Comparison of ENCODE assay signal across 17 mouse cellular contexts in the genomic region with DNA sequence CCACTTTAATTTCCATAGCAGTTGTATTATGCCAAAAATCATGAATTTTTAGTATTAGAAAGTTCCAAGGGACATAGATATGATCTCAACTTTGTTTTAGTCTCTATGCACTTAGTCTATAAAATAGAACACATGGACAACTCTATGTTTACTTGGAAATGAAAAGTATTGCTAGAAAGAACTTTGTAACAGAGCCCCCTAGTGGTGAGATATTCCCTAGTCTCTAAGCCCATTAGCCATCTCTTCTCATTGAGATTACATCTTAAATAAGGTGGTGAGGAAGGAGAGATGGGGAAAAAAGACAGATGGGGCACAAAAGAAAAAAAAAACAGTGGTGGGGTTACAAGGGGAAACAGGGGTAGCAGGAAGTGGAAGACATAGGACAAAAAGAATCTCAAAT. TPM values are rescaled to one million over a fixed set of nuclear protein-coding genes. Genes with fewer than 3 reads are reported as not detected.
DNase-seq lines count a peak whose midpoint lies in the region; ATAC-seq and TF ChIP-seq lines count a peak whose summit lies in the region.
"Had no signal": no experiment of that assay in that cellular context is flagged by ENCODE, and none has a peak within 500 bp of the region (broad histone marks: within the 10 kb centered on the region; RNA-seq: fewer than 3 reads in every experiment).

No protein-coding gene starts in this region.

- ATAC-seq in heart, postnatal 0 days (ENCODE audit: insufficient read depth, low read depth), result no peak
- no peak for ATAC-seq in liver, postnatal 0 days
- peak; percentile 57; the same call in 1 of the 2 replicates for ATAC-seq in megakaryocyte progenitor cell, adult 5-6 weeks (replicated peaks; ENCODE audit: poor library complexity)
- ATAC-seq: forebrain, embryonic 16.5 days had no signal

- no peak for TF ChIP-seq POLR2A in MEL (IDR thresholded peaks at IDR 0.05; ENCODE audit: control insufficient read depth in 1 of 2, insufficient read depth in 1 of 2, low read depth in 1 of 2, low read length in 2 of 2, poor library complexity in 1 of 2)

- H3K4me2 ChIP-seq in heart, postnatal 0 days (ENCODE audit: low read depth, low read length), result no peak overlapping the region
- H3K4me2 ChIP-seq in liver, postnatal 0 days (ENCODE audit: low read depth, low read length), result no peak overlapping the region
- H3K4me2 ChIP-seq: hindbrain, embryonic 15.5 days had no signal

- no peaks in the 10 kb centered on the region for H3K36me3 ChIP-seq in heart, postnatal 0 days (replicated peaks; ENCODE audit: control insufficient read depth, insufficient read depth, low read length)
- no peaks in the 10 kb centered on the region for H3K36me3 ChIP-seq in liver, postnatal 0 days (replicated peaks; ENCODE audit: insufficient read depth, low read length)
- H3K36me3 ChIP-seq in MEL (ENCODE audit: control insufficient read depth in 1 of 2, insufficient read depth in 2 of 2, low read length in 2 of 2), result no peaks in the 10 kb centered on the region
- H3K36me3 ChIP-seq: hindbrain, embryonic 15.5 days had no signal

- no peaks in the 10 kb centered on the region for H3K9me3 ChIP-seq in heart, postnatal 0 days (replicated peaks; ENCODE audit: control insufficient read depth, low read length)
- no peaks in the 10 kb centered on the region for H3K9me3 ChIP-seq in liver, postnatal 0 days (ENCODE audit: low read length)
- H3K9me3 ChIP-seq in MEL (replicated peaks; ENCODE audit: insufficient read depth, low read length), result no peaks in the 10 kb centered on the region
- H3K9me3 ChIP-seq: hindbrain, embryonic 15.5 days had no signal

- no peak overlapping the region for H3K27ac ChIP-seq in heart, postnatal 0 days (ENCODE audit: low read depth)
- no peak overlapping the region for H3K27ac ChIP-seq in liver, postnatal 0 days (ENCODE audit: low read depth)
- no peak overlapping the region for H3K27ac ChIP-seq in MEL (ENCODE audit: control insufficient read depth, low read depth, low read length)
- H3K27ac ChIP-seq: hindbrain, embryonic 15.5 days had no signal

- H3K4me1 ChIP-seq in heart, postnatal 0 days (ENCODE audit: control insufficient read depth, insufficient read depth), result no peaks in the 10 kb centered on the region
- H3K4me1 ChIP-seq in liver, postnatal 0 days (ENCODE audit: insufficient read depth), result no peaks in the 10 kb centered on the region
- H3K4me1 ChIP-seq in MEL (ENCODE audit: control insufficient read depth in 1 of 2, insufficient read depth in 2 of 2, low read length in 2 of 2), result no peaks in the 10 kb centered on the region
- H3K4me1 ChIP-seq: hindbrain, embryonic 15.5 days had no signal

- no peak overlapping the region for H3K9ac ChIP-seq in heart, postnatal 0 days (replicated peaks; ENCODE audit: low read depth, low read length)
- no peak overlapping the region for H3K9ac ChIP-seq in liver, postnatal 0 days (replicated peaks)
- no peak overlapping the region for H3K9ac ChIP-seq in MEL (ENCODE audit: control insufficient read depth, low read depth, low read length, poor library complexity, severe bottlenecking)
- H3K9ac ChIP-seq: hindbrain, embryonic 15.5 days had no signal

- no peaks in the 10 kb centered on the region for H3K79me2 ChIP-seq in MEL (ENCODE audit: control insufficient read depth, insufficient read depth, low read length, poor library complexity)

- H3K4me3 ChIP-seq in heart, postnatal 0 days (ENCODE audit: low read depth, low read length), result no peak overlapping the region
- no peak overlapping the region for H3K4me3 ChIP-seq in liver, postnatal 0 days (ENCODE audit: low read depth, low read length)
- H3K4me3 ChIP-seq in MEL (ENCODE audit: control insufficient read depth in 1 of 2, insufficient read depth in 1 of 2, low read depth in 2 of 2, low read length in 2 of 2), result no peak overlapping the region
- H3K4me3 ChIP-seq: hindbrain, embryonic 15.5 days had no signal

- TF ChIP-seq EP300 in heart, postnatal 0 days (IDR thresholded peaks at IDR 0.05; ENCODE audit: low read depth), result no peak
- TF ChIP-seq EP300 in liver, postnatal 0 days (IDR thresholded peaks at IDR 0.05; ENCODE audit: low read depth), result no peak
- TF ChIP-seq EP300 in MEL (IDR thresholded peaks at IDR 0.05; ENCODE audit: low read depth in 1 of 2, low read length in 2 of 2), result no peak

- no peaks in the 10 kb centered on the region for H3K27me3 ChIP-seq in heart, postnatal 0 days (ENCODE audit: control insufficient read depth, insufficient read depth, low read length)
- H3K27me3 ChIP-seq in liver, postnatal 0 days (ENCODE audit: insufficient read depth, low read length), result no peaks in the 10 kb centered on the region
- no peaks in the 10 kb centered on the region for H3K27me3 ChIP-seq in MEL (ENCODE audit: control insufficient read depth in 1 of 2, insufficient read depth in 2 of 2, low read length in 2 of 2)
- H3K27me3 ChIP-seq: hindbrain, embryonic 15.5 days had no signal

- TF ChIP-seq CTCF in heart, postnatal 0 days (IDR thresholded peaks at IDR 0.05; ENCODE audit: low read depth), result peak; percentile 9
- peak; percentile 41 for TF ChIP-seq CTCF in liver, postnatal 0 days (IDR thresholded peaks at IDR 0.05; ENCODE audit: low read depth)
- TF ChIP-seq CTCF in MEL (IDR thresholded peaks at IDR 0.05 in 2 of 3, conservative IDR thresholded peaks at IDR 0.05 in 1 of 3; ENCODE audit: control insufficient read depth in 1 of 3, insufficient read depth in 1 of 3, low read depth in 2 of 3, low read length in 3 of 3, poor library complexity in 1 of 3, severe bottlenecking in 1 of 3), result peak in 1 of 3 experiments; percentile 14; a peak in 1 of 6 replicates

- no peak; the same call in 1 of the 2 replicates for TF ChIP-seq RAD21 in MEL (IDR thresholded peaks at IDR 0.05; ENCODE audit: low read depth, low read length)

- DNase-seq in heart, postnatal 0 days (ENCODE audit: low spot score), result no peak
- no peak for DNase-seq in heart, postnatal 4 days
- DNase-seq in liver, postnatal 0 days, result no peak
- DNase-seq in liver (no peak), MEL (ENCODE audit: low read depth, low spot score) (peak; percentile 12)
- no peak for DNase-seq in thymus, postnatal 0 days (ENCODE audit: low spot score)
- DNase-seq in layer of hippocampus, adult 18-20 months (ENCODE audit: low spot score in 2 of 2), result no peak
- DNase-seq: adrenal gland, adult 2 months; heart, adult 11 months had no signal

TF ChIP-seq in MEL, 35 proteins besides CTCF, POLR2A, EP300 and RAD21:
- TF ChIP-seq UBTF (IDR thresholded peaks at IDR 0.05; ENCODE audit: borderline replicate concordance, insufficient read depth, low read depth, low read length) (no peak), NELFE (IDR thresholded peaks at IDR 0.05; ENCODE audit: low read depth, low read length) (no peak)

RNA-seq across cellular contexts. Expression of a gene that starts 5.9 kb away (rescaled TPM):
- total RNA-seq in heart, postnatal 0 days (2014; rRNA removed; ENCODE audit: low replicate concordance), result not detected in 2 replicates
- polyA plus RNA-seq in heart, postnatal 0 days (2015; fragmentation: Nextera tagmentation; extraction: Ambion mirVana), result not detected in 2 replicates
- not detected for total RNA-seq in heart, postnatal 4 days (2021)
- polyA plus RNA-seq in liver, postnatal 0 days (2015; fragmentation: Nextera tagmentation; extraction: Ambion mirVana), result not detected in 2 replicates
- total RNA-seq in MEL (2012; rRNA removed), result not detected in 2 replicates
- not detected for polyA plus RNA-seq in MEL (2012; ENCODE audit: insufficient read depth in 1 of 2, insufficient read length in 2 of 2, low read depth in 1 of 2, low replicate concordance in 2 of 2, missing spikeins in 1 of 2)
- total RNA-seq in megakaryocyte progenitor cell, adult 5-6 weeks (2015), result not detected in 2 replicates
- total RNA-seq in megakaryocyte progenitor cell, adult 5-6 weeks (2017), result not detected in 2 replicates
- polyA plus RNA-seq in thymus, postnatal 0 days (2015; fragmentation: Nextera tagmentation; extraction: Ambion mirVana), result not detected in 2 replicates
- not detected for total RNA-seq in layer of hippocampus, adult 18-20 months (2021)
- total RNA-seq: adrenal gland, adult 2 months; layer of hippocampus, adult 8-10 months had no signal
- polyA plus RNA-seq: adrenal gland, adult 2 months; cortical plate, adult 2 months; forebrain, embryonic 16.5 days; hindbrain, embryonic 15.5 days; limb, embryonic 11.5 days; neural tube, embryonic 11.5 days; stomach, embryonic 14.5 days had no signal

RNA-seq across cellular contexts. Expression of a gene that starts 7.4 kb away (rescaled TPM):
- total RNA-seq in heart, postnatal 0 days (2014; rRNA removed; ENCODE audit: low replicate concordance), result not detected in 2 replicates
- polyA plus RNA-seq in heart, postnatal 0 days (2015; fragmentation: Nextera tagmentation; extraction: Ambion mirVana), result not detected in 2 replicates
- not detected for total RNA-seq in heart, postnatal 4 days (2021)
- not detected in 2 replicates for polyA plus RNA-seq in liver, postnatal 0 days (2015; fragmentation: Nextera tagmentation; extraction: Ambion mirVana)
- total RNA-seq in MEL (2012; rRNA removed), result not detected in 2 replicates
- not detected for polyA plus RNA-seq in MEL (2012; ENCODE audit: insufficient read depth in 1 of 2, insufficient read length in 2 of 2, low read depth in 1 of 2, low replicate concordance in 2 of 2, missing spikeins in 1 of 2)
- total RNA-seq in megakaryocyte progenitor cell, adult 5-6 weeks (2015), result not detected in 2 replicates
- not detected in 2 replicates for total RNA-seq in megakaryocyte progenitor cell, adult 5-6 weeks (2017)
- not detected in 2 replicates for polyA plus RNA-seq in thymus, postnatal 0 days (2015; fragmentation: Nextera tagmentation; extraction: Ambion mirVana)
- total RNA-seq in layer of hippocampus, adult 18-20 months (2021), result not detected
- total RNA-seq: adrenal gland, adult 2 months; layer of hippocampus, adult 8-10 months had no signal
- polyA plus RNA-seq: adrenal gland, adult 2 months; cortical plate, adult 2 months; forebrain, embryonic 16.5 days; hindbrain, embryonic 15.5 days; limb, embryonic 11.5 days; neural tube, embryonic 11.5 days; stomach, embryonic 14.5 days had no signal

RNA-seq across cellular contexts. Expression of a gene that starts 18.4 kb away (rescaled TPM):
- total RNA-seq in heart, postnatal 0 days (2014; rRNA removed; ENCODE audit: low replicate concordance), result not detected in 2 replicates
- polyA plus RNA-seq in heart, postnatal 0 days (2015; fragmentation: Nextera tagmentation; extraction: Ambion mirVana), result not detected in 2 replicates
- not detected for total RNA-seq in heart, postnatal 4 days (2021)
- polyA plus RNA-seq in liver, postnatal 0 days (2015; fragmentation: Nextera tagmentation; extraction: Ambion mirVana), result not detected in 2 replicates
- not detected in 2 replicates for total RNA-seq in MEL (2012; rRNA removed)
- polyA plus RNA-seq in MEL (2012; ENCODE audit: insufficient read depth in 1 of 2, insufficient read length in 2 of 2, low read depth in 1 of 2, low replicate concordance in 2 of 2, missing spikeins in 1 of 2), result not detected
- not detected in 2 replicates for total RNA-seq in megakaryocyte progenitor cell, adult 5-6 weeks (2015)
- not detected in 2 replicates for total RNA-seq in megakaryocyte progenitor cell, adult 5-6 weeks (2017)
- not detected in 2 replicates for polyA plus RNA-seq in thymus, postnatal 0 days (2015; fragmentation: Nextera tagmentation; extraction: Ambion mirVana)
- total RNA-seq in layer of hippocampus, adult 18-20 months (2021), result not detected
- total RNA-seq: adrenal gland, adult 2 months; layer of hippocampus, adult 8-10 months had no signal
- polyA plus RNA-seq: adrenal gland, adult 2 months; cortical plate, adult 2 months; forebrain, embryonic 16.5 days; hindbrain, embryonic 15.5 days; limb, embryonic 11.5 days; neural tube, embryonic 11.5 days; stomach, embryonic 14.5 days had no signal

RNA-seq across cellular contexts. Expression of a gene that starts 27.8 kb away (rescaled TPM):
- not detected in 2 replicates for total RNA-seq in heart, postnatal 0 days (2014; rRNA removed; ENCODE audit: low replicate concordance)
- polyA plus RNA-seq in heart, postnatal 0 days (2015; fragmentation: Nextera tagmentation; extraction: Ambion mirVana), result not detected in 2 replicates
- total RNA-seq in heart, postnatal 4 days (2021), result not detected
- polyA plus RNA-seq in liver, postnatal 0 days (2015; fragmentation: Nextera tagmentation; extraction: Ambion mirVana), result not detected in 2 replicates
- total RNA-seq in MEL (2012; rRNA removed), result not detected in 2 replicates
- polyA plus RNA-seq in MEL (2012; ENCODE audit: insufficient read depth in 1 of 2, insufficient read length in 2 of 2, low read depth in 1 of 2, low replicate concordance in 2 of 2, missing spikeins in 1 of 2), result not detected
- total RNA-seq in megakaryocyte progenitor cell, adult 5-6 weeks (2015), result not detected in 2 replicates
- not detected in 2 replicates for total RNA-seq in megakaryocyte progenitor cell, adult 5-6 weeks (2017)
- not detected in 2 replicates for polyA plus RNA-seq in thymus, postnatal 0 days (2015; fragmentation: Nextera tagmentation; extraction: Ambion mirVana)
- total RNA-seq in layer of hippocampus, adult 18-20 months (2021), result not detected
- total RNA-seq: adrenal gland, adult 2 months; layer of hippocampus, adult 8-10 months had no signal
- polyA plus RNA-seq: adrenal gland, adult 2 months; cortical plate, adult 2 months; forebrain, embryonic 16.5 days; hindbrain, embryonic 15.5 days; limb, embryonic 11.5 days; neural tube, embryonic 11.5 days; stomach, embryonic 14.5 days had no signal
